ENCODE assay signal across 19 mouse cellular contexts in genomic region chr11:115004070-115004469, GRCm38 (mm10). TPM values are rescaled to one million over a fixed set of nuclear protein-coding genes. Genes with fewer than 3 reads are reported as not detected.
DNase-seq lines count a peak whose midpoint lies in the region; ATAC-seq and TF ChIP-seq lines count a peak whose summit lies in the region.
"Had no signal": no experiment of that assay in that cellular context is flagged by ENCODE, and none has a peak within 500 bp of the region (broad histone marks: within the 10 kb centered on the region; RNA-seq: fewer than 3 reads in every experiment).

No protein-coding gene starts in this region.

- H3K9me3 ChIP-seq in heart, embryonic 12.5 days (replicated peaks): no peaks in the 10 kb centered on the region
- H3K9me3 ChIP-seq in stomach, embryonic 16.5 days (replicated peaks; ENCODE audit: control insufficient read depth, low read length): no peaks in the 10 kb centered on the region
- no peaks in the 10 kb centered on the region for H3K9me3 ChIP-seq in stomach, postnatal 0 days (ENCODE audit: control insufficient read depth, low read length)
- H3K9me3 ChIP-seq: embryonic facial prominence, embryonic 12.5 days; forebrain, embryonic 10.5 days; limb, embryonic 12.5 days; midbrain, embryonic 12.5 days had no signal

- no peak overlapping the region for H3K4me3 ChIP-seq in heart, embryonic 12.5 days
- H3K4me3 ChIP-seq in stomach, embryonic 16.5 days (replicated peaks; ENCODE audit: low read length): no peak overlapping the region
- no peak overlapping the region for H3K4me3 ChIP-seq in stomach, postnatal 0 days (ENCODE audit: low read depth, low read length)
- H3K4me3 ChIP-seq: embryonic facial prominence, embryonic 12.5 days; forebrain, embryonic 10.5 days; limb, embryonic 12.5 days; midbrain, embryonic 12.5 days had no signal

- H3K27me3 ChIP-seq in heart, embryonic 12.5 days (replicated peaks): peaks cover 4% of the 10 kb centered on the region; the same call in 1 of the 2 replicates
- H3K27me3 ChIP-seq in stomach, embryonic 16.5 days (ENCODE audit: control insufficient read depth, insufficient read depth, low read length): no peaks in the 10 kb centered on the region
- H3K27me3 ChIP-seq in stomach, postnatal 0 days (ENCODE audit: control insufficient read depth, insufficient read depth, low read length): no peaks in the 10 kb centered on the region
- H3K27me3 ChIP-seq: midbrain, embryonic 12.5 days had no signal

- no peak overlapping the region for H3K4me2 ChIP-seq in heart, embryonic 12.5 days
- H3K4me2 ChIP-seq in stomach, embryonic 16.5 days (ENCODE audit: low read depth, low read length): no peak overlapping the region
- H3K4me2 ChIP-seq in stomach, postnatal 0 days (replicated peaks; ENCODE audit: low read depth): no peak overlapping the region
- H3K4me2 ChIP-seq: embryonic facial prominence, embryonic 12.5 days; hindbrain, embryonic 14.5 days; limb, embryonic 12.5 days; midbrain, embryonic 12.5 days had no signal

- no peaks in the 10 kb centered on the region for H3K36me3 ChIP-seq in heart, embryonic 12.5 days
- no peaks in the 10 kb centered on the region for H3K36me3 ChIP-seq in stomach, embryonic 16.5 days (ENCODE audit: control insufficient read depth, insufficient read depth, low read length)
- no peaks in the 10 kb centered on the region for H3K36me3 ChIP-seq in stomach, postnatal 0 days (ENCODE audit: control insufficient read depth, insufficient read depth, low read length)
- H3K36me3 ChIP-seq: embryonic facial prominence, embryonic 12.5 days; forebrain, embryonic 10.5 days; G1E; limb, embryonic 12.5 days; midbrain, embryonic 12.5 days had no signal

- DNase-seq in heart, adult 8-10 months (ENCODE audit: low spot score): peak; percentile 23
- no peak for DNase-seq in stomach, postnatal 0 days (ENCODE audit: low spot score)
- DNase-seq in lung, postnatal 4 days: peak; percentile 18 to 22
- DNase-seq in cerebellum, postnatal 25 days: no peak
- DNase-seq in thymus, postnatal 4 days: no peak
- DNase-seq in cerebellum, adult 11 months: no peak
- DNase-seq: cerebellum, adult 9-11 months; kidney, adult 9 months had no signal

- H3K4me1 ChIP-seq in heart, embryonic 12.5 days (replicated peaks): no peaks in the 10 kb centered on the region
- H3K4me1 ChIP-seq in stomach, embryonic 16.5 days (ENCODE audit: control insufficient read depth, insufficient read depth, low read length): no peaks in the 10 kb centered on the region
- H3K4me1 ChIP-seq in stomach, postnatal 0 days (replicated peaks; ENCODE audit: control insufficient read depth, insufficient read depth): no peaks in the 10 kb centered on the region
- H3K4me1 ChIP-seq: embryonic facial prominence, embryonic 12.5 days; forebrain, embryonic 10.5 days; limb, embryonic 12.5 days; midbrain, embryonic 12.5 days had no signal

- TF ChIP-seq EP300 in stomach, postnatal 0 days (optimal IDR thresholded peaks at IDR 0.05): no peak

- 75% methylated on average over 5 of the region's 5 CpGs for WGBS in heart, embryonic 12.5 days
- WGBS in stomach, embryonic 16.5 days: 78% methylated on average over 5 of the region's 5 CpGs
- WGBS in stomach, postnatal 0 days: 89% methylated on average over 5 of the region's 5 CpGs

- no peak overlapping the region for H3K9ac ChIP-seq in heart, embryonic 12.5 days
- H3K9ac ChIP-seq in stomach, embryonic 16.5 days (ENCODE audit: low read length): no peak overlapping the region
- H3K9ac ChIP-seq in stomach, postnatal 0 days (ENCODE audit: low read length): no peak overlapping the region
- H3K9ac ChIP-seq: embryonic facial prominence, embryonic 12.5 days; hindbrain, embryonic 14.5 days; limb, embryonic 12.5 days; midbrain, embryonic 12.5 days had no signal

- H3K27ac ChIP-seq in heart, embryonic 12.5 days (ENCODE audit: poor library complexity, severe bottlenecking): no peak overlapping the region
- 0 out of 2 replicates have a peak overlapping the region, but pooled peaks have one; percentile 42 for H3K27ac ChIP-seq in stomach, embryonic 16.5 days (ENCODE audit: low read length)
- H3K27ac ChIP-seq in stomach, postnatal 0 days (replicated peaks): no peak overlapping the region
- H3K27ac ChIP-seq: embryonic facial prominence, embryonic 12.5 days; forebrain, embryonic 10.5 days; hindbrain, embryonic 14.5 days; limb, embryonic 12.5 days; midbrain, embryonic 12.5 days had no signal

- ATAC-seq in heart, embryonic 12.5 days (ENCODE audit: insufficient number of reproducible peaks, low FRiP score): no peak
- no peak for ATAC-seq in stomach, embryonic 16.5 days (ENCODE audit: insufficient read depth, low FRiP score)
- ATAC-seq in stomach, postnatal 0 days (ENCODE audit: low FRiP score, low TSS enrichment): no peak

- TF ChIP-seq CTCF in stomach, postnatal 0 days (IDR thresholded peaks at IDR 0.05; ENCODE audit: low read depth): no peak

RNA-seq across cellular contexts. Expression of gene Cd300c2, which starts 2.4 kb away (rescaled TPM):
- total RNA-seq in heart, adult 8-10 months (2022): 1 to 10 TPM; 1.1 to 1.6 (median 1.3) TPM
- polyA plus RNA-seq in heart, embryonic 12.5 days (2016; fragmentation: Nextera tagmentation; extraction: Ambion mirVana): 0.42 and 0.87 TPM in 2 replicates
- polyA plus RNA-seq in stomach, embryonic 16.5 days (2015; fragmentation: Nextera tagmentation; extraction: Ambion mirVana): 2.2 and 3.8 TPM in 2 replicates
- polyA plus RNA-seq in stomach, postnatal 0 days (2015; fragmentation: Nextera tagmentation; extraction: Ambion mirVana): 3.2 and 4.1 TPM in 2 replicates
- polyA plus RNA-seq: G1E had no signal

RNA-seq across cellular contexts. Expression of gene Cd300ld2, which starts 11.9 kb away (rescaled TPM):
- not detected for total RNA-seq in heart, adult 8-10 months (2022)
- not detected in 2 replicates for polyA plus RNA-seq in heart, embryonic 12.5 days (2016; fragmentation: Nextera tagmentation; extraction: Ambion mirVana)
- polyA plus RNA-seq in stomach, embryonic 16.5 days (2015; fragmentation: Nextera tagmentation; extraction: Ambion mirVana): not detected in 2 replicates
- not detected in 2 replicates for polyA plus RNA-seq in stomach, postnatal 0 days (2015; fragmentation: Nextera tagmentation; extraction: Ambion mirVana)
- total RNA-seq: layer of hippocampus, postnatal 10 days had no signal
- polyA plus RNA-seq: brain, embryonic 14.5 days; embryonic facial prominence, embryonic 12.5 days; forebrain, embryonic 10.5 days; G1E; heart, embryonic 14.5 days; hindbrain, embryonic 14.5 days; limb, embryonic 12.5 days; midbrain, embryonic 12.5 days had no signal

RNA-seq across cellular contexts. Expression of gene Cd300ld, which starts 14.3 kb away (rescaled TPM):
- total RNA-seq in heart, adult 8-10 months (2022): 1 to 10 TPM; 1.2 to 2.0 (median 1.5) TPM
- polyA plus RNA-seq in heart, embryonic 12.5 days (2016; fragmentation: Nextera tagmentation; extraction: Ambion mirVana): not detected in 2 replicates
- 0.46 and 0.67 TPM in 2 replicates for polyA plus RNA-seq in stomach, embryonic 16.5 days (2015; fragmentation: Nextera tagmentation; extraction: Ambion mirVana)
- 0.10 and 0.17 TPM in 2 replicates for polyA plus RNA-seq in stomach, postnatal 0 days (2015; fragmentation: Nextera tagmentation; extraction: Ambion mirVana)
- polyA plus RNA-seq: embryonic facial prominence, embryonic 12.5 days; G1E; limb, embryonic 12.5 days had no signal

RNA-seq across cellular contexts. Expression of gene Cd300ld4, which starts 22.7 kb away (rescaled TPM):
- 1 to 10 TPM in 1 of 4 experiments, not detected in 3; 1.8 TPM for total RNA-seq in heart, adult 8-10 months (2022)
- polyA plus RNA-seq in heart, embryonic 12.5 days (2016; fragmentation: Nextera tagmentation; extraction: Ambion mirVana): not detected in 2 replicates
- not detected in 2 replicates for polyA plus RNA-seq in stomach, embryonic 16.5 days (2015; fragmentation: Nextera tagmentation; extraction: Ambion mirVana)
- polyA plus RNA-seq in stomach, postnatal 0 days (2015; fragmentation: Nextera tagmentation; extraction: Ambion mirVana): not detected in 2 replicates
- total RNA-seq: G1E; layer of hippocampus, postnatal 10 days had no signal
- polyA plus RNA-seq: embryonic facial prominence, embryonic 12.5 days; forebrain, embryonic 10.5 days; G1E; heart, embryonic 14.5 days; hindbrain, embryonic 14.5 days; limb, embryonic 12.5 days; midbrain, embryonic 12.5 days had no signal

RNA-seq across cellular contexts. Expression of gene Cd300ld5, which starts 33.5 kb away (rescaled TPM):
- 1 to 10 TPM; 1.6 to 5.8 (median 2.9) TPM for total RNA-seq in heart, adult 8-10 months (2022)
- not detected in 2 replicates for polyA plus RNA-seq in heart, embryonic 12.5 days (2016; fragmentation: Nextera tagmentation; extraction: Ambion mirVana)
- not detected in 2 replicates for polyA plus RNA-seq in stomach, embryonic 16.5 days (2015; fragmentation: Nextera tagmentation; extraction: Ambion mirVana)
- polyA plus RNA-seq in stomach, postnatal 0 days (2015; fragmentation: Nextera tagmentation; extraction: Ambion mirVana): not detected in 2 replicates
- polyA plus RNA-seq: embryonic facial prominence, embryonic 12.5 days; forebrain, embryonic 10.5 days; G1E; heart, embryonic 14.5 days; hindbrain, embryonic 14.5 days; limb, embryonic 12.5 days; midbrain, embryonic 12.5 days had no signal

Comparison
In these comparisons a context has a peak if more than half of its experiments do, and no peak if none do; other contexts are left out.
1. DNase-seq: peak in heart, adult 8-10 months (single experiment) and lung, postnatal 4 days (2 of 2); none in stomach, postnatal 0 days (single experiment), cerebellum, postnatal 25 days (0 of 2), thymus, postnatal 4 days (single experiment) and cerebellum, adult 11 months (single experiment).